Mouse (Mus musculus) gastrocnemius, adult 2 months (tissue): Measurements from ENCODE around the gene Olfr1303. TPM values are rescaled to one million over a fixed set of nuclear protein-coding genes. Genes with fewer than 3 reads are reported as not detected.

Experiments used
- DNase-seq: peaks from one replicate; pipeline ENCODE4 v3.0.0; 2022
- H3K27ac ChIP-seq: fragments of 200-600 bp; 2 replicates; pipeline ENCODE4 v1.8.1; 2022; ENCODE audit warnings: mild to moderate bottlenecking
- H3K4me3 ChIP-seq: fragments of 200-600 bp; 2 replicates; pipeline ENCODE4 v1.8.1; 2022; ENCODE audit warnings: mild to moderate bottlenecking, moderate library complexity
- CTCF ChIP-seq: fragments of 200-600 bp; IDR thresholded peaks from 2 replicates; pipeline ENCODE4 v1.8.1; 2022; ENCODE audit warnings: antibody characterized with exemption, mild to moderate bottlenecking, moderate library complexity
- intact Hi-C: fragments of 180-260 bp; cut with DNase I; formaldehyde crosslinking; loops from one replicate; pipeline ENCODE4 v1.15.1; 2025
- long read RNA-seq, 2 experiments: library from polyadenylated mRNA; stranded (forward); transcript quantifications; one replicate each; pipeline ENCODE4 v2.0.0; 2021
- total RNA-seq, 2 experiments: library from RNA; stranded (reverse); gene quantifications; 2 replicates each; pipeline ENCODE4 v1.2.3; 2021

Olfr1303 gene
- total RNA-seq, result not detected
- long read RNA-seq, experiment 1, result 0 reads
- long read RNA-seq, experiment 2, result 0 reads

GRCm38 (mm10) chr2:111820240-111820639, at the start of gene Olfr1303:
TSS of gene Olfr1303 (minus strand) at chr2:111820340.
- no peak for DNase-seq
- no peak within 1 kb of the TSS for H3K4me3 ChIP-seq

DNA sequence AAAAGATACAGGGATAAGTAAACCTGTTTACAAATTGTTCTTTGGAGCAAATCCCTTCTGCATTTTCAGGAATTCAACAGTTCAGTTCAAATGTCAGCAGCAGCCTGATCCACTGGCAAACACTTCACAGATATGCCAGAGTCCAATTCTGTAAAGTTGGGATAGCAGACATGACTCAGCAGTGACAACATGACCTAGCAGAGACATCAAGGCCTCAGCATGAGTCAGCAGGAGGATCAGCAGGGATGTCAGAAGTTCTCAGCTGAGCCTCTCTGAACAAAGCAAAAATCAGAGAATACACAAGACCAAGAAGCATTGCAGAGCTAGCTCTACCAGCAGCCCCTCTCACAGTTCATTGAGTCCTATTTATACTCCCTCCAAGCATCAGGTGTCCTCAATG, 7.2 kb downstream of the Olfr1303 start:
- no peak for DNase-seq
- Histone ChIP-seq H3K27ac (no peak overlapping the region), H3K4me3 (no peak overlapping the region)
- intact Hi-C loops, result no loop called here
- no peak for TF ChIP-seq CTCF

More at GRCm38 (mm10) chr2:111820240-111820639, at the start of gene Olfr1303:
- intact Hi-C loops, result no loop called here
- H3K27ac ChIP-seq, result no peak within 1 kb of the TSS
- TF ChIP-seq CTCF, result no peak

DNA sequence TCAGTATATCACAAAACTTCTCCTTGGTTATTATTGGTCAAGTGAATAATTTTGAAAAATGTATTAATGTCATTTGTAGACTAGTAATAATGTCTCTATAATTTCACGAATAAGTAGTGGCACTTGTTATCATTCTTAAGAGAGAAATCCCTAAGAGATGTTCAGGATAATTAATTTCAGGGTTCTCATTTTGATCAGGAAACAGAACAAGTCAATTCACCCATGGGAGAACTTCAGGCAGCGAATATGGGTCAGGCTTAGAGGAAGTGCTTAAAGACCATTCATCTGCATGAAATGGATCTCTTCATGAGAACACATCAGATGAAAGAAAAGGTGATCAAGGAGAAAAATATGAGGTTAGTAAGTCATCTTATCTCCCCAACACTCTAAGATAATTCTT, 43.0 kb downstream of the Olfr1303 start, which contains the start of gene Olfr1302:
Olfr1302 (plus strand) TSS at position 301 of the 400 bp plus-strand sequence.
- Histone ChIP-seq H3K4me3 (no peak within 1 kb of the TSS), H3K27ac (no peak within 1 kb of the TSS)
- no peak for TF ChIP-seq CTCF
- intact Hi-C loops, result no loop called here
- DNase-seq, result no peak

Other genes with a start within 250 kb of the Olfr1303 start
- not detected for gene Olfr1297, start 193.8 kb downstream of the Olfr1303 start, total RNA-seq
- not detected for gene Olfr1298, start 171.1 kb downstream of the Olfr1303 start, total RNA-seq
- gene Olfr1299, start 158.9 kb downstream of the Olfr1303 start, total RNA-seq, result not detected
- not detected for gene Olfr1301, start 69.3 kb downstream of the Olfr1303 start, total RNA-seq
- gene Olfr1302, start 42.9 kb downstream of the Olfr1303 start, total RNA-seq, result not detected
- gene Olfr1305, start 56.8 kb upstream of the Olfr1303 start, total RNA-seq, result not detected
- gene Olfr1306, start 95.9 kb upstream of the Olfr1303 start, total RNA-seq, result not detected
- gene Olfr1307, start 129.1 kb upstream of the Olfr1303 start, total RNA-seq, result not detected
- not detected for gene Olfr1308, start 144.6 kb upstream of the Olfr1303 start, total RNA-seq
- gene Olfr1309, start 169.9 kb upstream of the Olfr1303 start, total RNA-seq, result not detected
- not detected for gene Olfr1310, start 192.4 kb upstream of the Olfr1303 start, total RNA-seq
- gene Olfr1311, start 204.1 kb upstream of the Olfr1303 start, total RNA-seq, result not detected
- gene Olfr1312, start 229.9 kb upstream of the Olfr1303 start, total RNA-seq, result not detected